Mouse (Mus musculus): ENCODE measurements around the gene Dynll1. TPM values are rescaled to one million over a fixed set of nuclear protein-coding genes. Genes with fewer than 3 reads are reported as not detected.
"Not testable (repeated sequence)": the region's sequence is repeated elsewhere in the genome, so short reads cannot be mapped to it uniquely, and the experiment has no call there.

Gene Dynll1
- total RNA-seq, 1 experiment from 2014 or later, result 110 TPM

GRCm38 (mm10) chr5:115316968-115317644, 16.3 kb upstream of the Dynll1 start:
- ATAC-seq (replicated peaks; ENCODE audit: insufficient number of reproducible peaks, low FRiP score, low TSS enrichment, poor library complexity, severe bottlenecking), result no peak

- no peak for ATAC-seq (replicated peaks; ENCODE audit: insufficient number of reproducible peaks, low FRiP score, low TSS enrichment, poor library complexity, severe bottlenecking)
These were observed 12.8 kb upstream of the Dynll1 start for GRCm38 (mm10) chr5:115313668-115313943.

- ATAC-seq (replicated peaks; ENCODE audit: insufficient number of reproducible peaks, low FRiP score, low TSS enrichment, poor library complexity, severe bottlenecking), result peak; percentile 82
These were observed 12.2 kb upstream of the Dynll1 start for GRCm38 (mm10) chr5:115312816-115313667.

GRCm38 (mm10) chr5:115312354-115312753, 11.6 kb upstream of the Dynll1 start:
- no peak for ATAC-seq (replicated peaks; ENCODE audit: insufficient number of reproducible peaks, low FRiP score, low TSS enrichment, poor library complexity, severe bottlenecking)

GRCm38 (mm10) chr5:115302190-115302589, 1.4 kb upstream of the Dynll1 start:
- not testable (repeated sequence) for ATAC-seq (replicated peaks; ENCODE audit: insufficient number of reproducible peaks, low FRiP score, low TSS enrichment, poor library complexity, severe bottlenecking)

GRCm38 (mm10) chr5:115301615-115302014, 816 bp upstream of the Dynll1 start:
- no peak for ATAC-seq (replicated peaks; ENCODE audit: insufficient number of reproducible peaks, low FRiP score, low TSS enrichment, poor library complexity, severe bottlenecking)

- peak; percentile 41 for ATAC-seq (replicated peaks; ENCODE audit: insufficient number of reproducible peaks, low FRiP score, low TSS enrichment, poor library complexity, severe bottlenecking)
These were observed 609 bp downstream of the Dynll1 start for GRCm38 (mm10) chr5:115300035-115300744.

GRCm38 (mm10) chr5:115296347-115296746, 4.5 kb downstream of the Dynll1 start:
- no peak for ATAC-seq (replicated peaks; ENCODE audit: insufficient number of reproducible peaks, low FRiP score, low TSS enrichment, poor library complexity, severe bottlenecking)

GRCm38 (mm10) chr5:115294173-115294572, 6.6 kb downstream of the Dynll1 start:
- no peak for ATAC-seq (replicated peaks; ENCODE audit: insufficient number of reproducible peaks, low FRiP score, low TSS enrichment, poor library complexity, severe bottlenecking)

- ATAC-seq (replicated peaks; ENCODE audit: insufficient number of reproducible peaks, low FRiP score, low TSS enrichment, poor library complexity, severe bottlenecking), result no peak
These were observed 16.1 kb downstream of the Dynll1 start for GRCm38 (mm10) chr5:115284735-115285134.

GRCm38 (mm10) chr5:115280050-115280687, 20.6 kb downstream of the Dynll1 start:
- no peak for ATAC-seq (replicated peaks; ENCODE audit: insufficient number of reproducible peaks, low FRiP score, low TSS enrichment, poor library complexity, severe bottlenecking)

- ATAC-seq (replicated peaks; ENCODE audit: insufficient number of reproducible peaks, low FRiP score, low TSS enrichment, poor library complexity, severe bottlenecking), result peak; percentile 83
These were observed 21.4 kb downstream of the Dynll1 start, which contains the start of gene Coq5 for GRCm38 (mm10) chr5:115279226-115280049. Gene Coq5 (plus strand): TSS chr5:115279666.

- ATAC-seq (replicated peaks; ENCODE audit: insufficient number of reproducible peaks, low FRiP score, low TSS enrichment, poor library complexity, severe bottlenecking), result no peak
These were observed 22.0 kb downstream of the Dynll1 start for GRCm38 (mm10) chr5:115278785-115279184.

- no peak for ATAC-seq (replicated peaks; ENCODE audit: insufficient number of reproducible peaks, low FRiP score, low TSS enrichment, poor library complexity, severe bottlenecking)
These were observed 22.7 kb downstream of the Dynll1 start for GRCm38 (mm10) chr5:115278053-115278452.

GRCm38 (mm10) chr5:115275998-115276397, 24.8 kb downstream of the Dynll1 start:
- no peak for ATAC-seq (replicated peaks; ENCODE audit: insufficient number of reproducible peaks, low FRiP score, low TSS enrichment, poor library complexity, severe bottlenecking)

- no peak for ATAC-seq (replicated peaks; ENCODE audit: insufficient number of reproducible peaks, low FRiP score, low TSS enrichment, poor library complexity, severe bottlenecking)
These were observed 26.0 kb downstream of the Dynll1 start for GRCm38 (mm10) chr5:115274771-115275170.

GRCm38 (mm10) chr5:115274353-115274752, 26.4 kb downstream of the Dynll1 start:
- ATAC-seq (replicated peaks; ENCODE audit: insufficient number of reproducible peaks, low FRiP score, low TSS enrichment, poor library complexity, severe bottlenecking), result no peak

GRCm38 (mm10) chr5:115273549-115274135, 27.2 kb downstream of the Dynll1 start:
- ATAC-seq (replicated peaks; ENCODE audit: insufficient number of reproducible peaks, low FRiP score, low TSS enrichment, poor library complexity, severe bottlenecking), result no peak
